Mouse (Mus musculus) monocyte, adult 59 days (primary cell): Measurements from ENCODE around the gene Gm4707. TPM values are rescaled to one million over a fixed set of nuclear protein-coding genes. Genes with fewer than 3 reads are reported as not detected.

ENCODE experiments used
- total RNA-seq, 2 experiments: library from RNA; stranded (reverse); gene quantifications; one replicate each; pipeline ENCODE4 v1.2.4; 2023

Gene Gm4707
- total RNA-seq: 10 to 100 TPM; 24.2 to 24.9 TPM

GRCm38 (mm10) chr17:71459818-71460217 is at the start of gene Gm4707:
Gene Gm4707, minus strand, starts transcription at chr17:71459918.

DNA sequence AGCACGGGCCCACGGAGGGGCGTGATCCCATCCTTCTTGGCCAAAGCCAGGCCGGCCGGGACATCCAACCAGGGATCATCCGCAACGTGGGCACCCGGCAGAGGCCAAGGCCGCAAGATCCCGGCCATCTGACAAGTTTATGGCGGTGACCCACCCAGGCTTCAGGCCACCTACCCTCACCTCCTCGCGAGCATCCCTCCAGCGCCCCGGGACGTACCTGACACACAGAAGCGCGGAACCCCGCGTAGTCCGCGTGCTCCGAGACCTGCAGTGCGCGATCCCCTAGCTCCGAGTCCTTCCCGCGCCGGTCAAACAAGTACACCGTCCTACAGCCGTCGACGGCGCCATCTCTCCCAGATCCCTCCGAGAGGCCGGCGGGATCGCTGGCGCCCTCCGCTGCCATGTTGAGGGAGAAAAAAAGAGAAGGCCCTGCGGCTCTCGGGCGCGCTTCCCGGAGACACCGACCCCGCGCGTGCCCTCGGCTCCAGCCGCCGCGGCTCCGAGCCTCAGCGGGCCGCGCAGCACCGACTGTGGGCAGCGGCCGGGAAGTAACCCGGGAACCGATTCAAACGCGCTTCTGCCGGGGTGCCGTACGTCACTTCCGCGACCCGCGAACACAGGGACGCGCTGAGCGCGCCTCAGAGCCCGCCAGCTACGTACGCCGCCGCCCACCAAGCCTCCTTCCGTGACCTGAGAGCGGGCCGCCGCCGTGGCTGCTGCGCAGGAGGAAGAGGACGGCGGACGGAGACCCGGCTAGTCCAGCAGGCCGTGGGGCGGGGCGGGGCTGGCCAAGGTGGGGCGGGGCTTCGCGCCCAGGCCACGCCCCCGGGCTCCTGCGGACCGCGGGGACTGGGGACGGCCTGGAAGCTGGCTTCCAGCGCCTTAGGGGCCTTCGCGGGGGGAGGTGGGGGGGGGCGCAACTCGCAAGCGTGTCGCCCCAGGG is 15.3 kb upstream of the Gm4707 start, which contains the start of gene Smchd1:
Gene Smchd1, minus strand, starts transcription at position 582 of the 943 bp plus-strand sequence.

Other genes starting within 250 kb of the Gm4707 start
- gene Emilin2, start 147.9 kb downstream of the Gm4707 start, total RNA-seq: 100 to 1,000 TPM; 632 to 667 TPM
- 100 to 1,000 TPM; 123 TPM for gene Smchd1, start 15.4 kb upstream of the Gm4707 start, total RNA-seq
- 1 to 10 TPM; 2.6 to 4.8 TPM for gene Ndc80, start 66.9 kb upstream of the Gm4707 start, total RNA-seq
- gene Spdya, start 92.1 kb upstream of the Gm4707 start, total RNA-seq: not detected
- gene Wdr43, start 156.0 kb upstream of the Gm4707 start, total RNA-seq: 10 to 100 TPM; 55.1 to 57.8 TPM
- not detected for gene Togaram2, start 213.3 kb upstream of the Gm4707 start, total RNA-seq